Mouse (Mus musculus) erythroblast, embryonic 14.5 days (primary cell): ENCODE results near the gene 2310007B03Rik.

Experiments
- GATA1 ChIP-seq: IDR thresholded peaks from 2 replicates; pipeline ENCODE4 v1.6.1; 2012; ENCODE audit warnings: low read length, inconsistent platforms, mixed read lengths
- TAL1 ChIP-seq: IDR thresholded peaks from 3 replicates; pipeline ENCODE4 v1.6.1; 2012; ENCODE audit warnings: low read length, inconsistent platforms, mixed read lengths

DNA sequence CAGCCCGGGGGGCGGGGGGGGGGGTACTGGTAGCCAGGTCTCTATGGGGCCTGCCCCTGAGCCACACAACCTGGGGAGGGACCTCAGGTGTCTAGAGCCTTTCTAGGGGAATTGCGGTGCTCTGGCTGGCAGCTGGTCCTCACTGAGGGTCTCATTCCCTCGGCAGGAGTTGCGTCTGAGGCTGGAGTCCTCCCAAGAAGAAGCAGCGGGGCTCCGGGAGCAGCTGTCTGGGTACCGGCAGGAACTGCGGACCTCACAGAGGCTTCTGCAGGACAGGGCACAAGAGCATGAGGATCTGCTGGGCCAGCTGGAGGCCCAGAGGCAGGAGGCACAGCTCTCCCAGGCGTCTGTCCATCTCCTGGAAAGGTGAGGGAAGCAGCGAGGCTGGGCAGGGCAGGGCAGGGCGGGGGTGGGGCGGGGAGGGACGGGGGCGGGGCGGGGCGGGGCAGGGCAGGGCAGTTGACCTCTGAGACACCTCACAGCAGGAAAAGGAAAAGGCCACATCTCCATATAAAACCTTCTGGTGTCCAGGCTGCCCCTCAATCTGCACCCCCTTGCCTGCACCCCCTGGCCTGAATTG lies 30.1 kb upstream of the 2310007B03Rik start:
- TF ChIP-seq GATA1, result no peak
- no peak for TF ChIP-seq TAL1
